Mouse (Mus musculus): ENCODE data around the gene Apoc1. TPM values are rescaled to one million over a fixed set of nuclear protein-coding genes. Genes with fewer than 3 reads are reported as not detected.

Gene Apoc1
- total RNA-seq, 2 experiments from 2014 or later: 3.1 to 3.3 TPM

DNA sequence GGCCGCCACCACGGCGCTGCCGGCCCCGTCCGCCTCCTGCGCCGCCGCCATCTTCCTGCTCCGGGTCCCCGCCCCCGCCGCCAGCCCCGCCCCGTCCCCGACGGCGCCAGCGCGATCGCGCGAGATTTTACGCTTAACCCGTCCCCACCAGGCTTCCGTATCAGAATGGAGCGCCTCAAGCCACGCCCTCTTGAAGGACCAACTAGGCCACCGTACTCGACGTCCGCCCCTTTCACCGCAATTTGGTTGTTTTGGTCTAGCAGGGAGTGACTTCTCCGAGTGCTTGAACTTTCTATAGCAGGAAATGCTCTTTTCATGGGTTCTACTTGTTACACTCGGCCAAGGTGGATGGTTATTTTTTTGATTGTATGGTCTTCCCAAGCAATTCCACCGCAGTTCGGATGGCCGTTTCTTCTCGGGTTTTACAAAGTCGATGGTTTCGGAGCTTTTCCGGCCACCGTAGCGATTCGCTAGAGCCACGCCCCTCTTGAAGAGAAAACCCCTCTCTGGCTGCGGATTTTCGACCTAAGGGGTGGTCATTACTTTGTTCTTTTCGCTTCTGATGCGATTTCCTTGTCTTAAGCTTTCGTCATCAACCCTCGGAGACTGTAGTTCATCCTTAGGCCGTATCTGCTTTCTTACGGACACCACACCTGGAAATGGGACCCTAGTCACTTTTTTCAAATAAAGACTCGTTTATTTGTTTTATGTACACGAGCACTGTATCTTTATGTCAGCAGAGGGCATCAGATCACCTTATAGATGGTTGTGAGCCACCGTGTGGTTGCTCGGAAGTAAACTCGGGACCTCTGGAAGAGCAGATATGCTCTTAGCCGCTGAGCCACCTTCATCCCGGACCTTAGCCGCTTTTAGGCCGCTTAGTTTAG lies 27.3 kb downstream of the Apoc1 start, which contains the start of gene Clptm1:
Gene Clptm1, minus strand, starts transcription at position 79 of the 887 bp plus-strand sequence.
- peak; percentile 96 to 98 for DNase-seq (ENCODE audit: extremely low spot score in 1 of 2, low spot score in 2 of 2)
- intact Hi-C loops (cut with DNase I): no loop called here

DNA sequence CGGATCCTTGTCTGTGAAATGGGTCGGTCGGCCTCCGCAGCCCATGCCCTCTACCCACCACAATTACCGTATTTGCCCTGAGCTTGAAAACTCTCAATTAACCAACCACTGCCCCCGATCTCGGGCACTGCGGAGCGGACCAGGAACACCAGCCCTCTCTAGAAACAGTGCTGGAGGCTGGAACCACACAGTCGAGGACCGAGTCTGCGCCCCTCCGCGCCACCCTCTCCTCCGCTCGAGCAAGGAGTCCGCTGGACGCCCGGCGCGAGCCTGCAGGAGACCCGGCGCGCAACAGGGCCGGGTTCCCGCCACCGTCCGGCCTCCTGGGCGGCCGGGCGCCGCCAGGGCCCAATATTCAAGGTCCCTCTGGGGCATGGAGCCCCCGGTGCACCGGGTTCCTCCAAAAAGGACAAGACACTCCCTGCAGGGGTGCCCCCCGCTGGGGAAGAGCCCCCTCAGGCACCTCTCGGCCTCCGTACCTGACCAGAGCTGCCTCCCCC lies 28.0 kb downstream of the Apoc1 start:
- intact Hi-C loops (cut with DNase I): no loop called here
- DNase-seq (ENCODE audit: extremely low spot score in 1 of 2, low spot score in 2 of 2): peak in 1 of 2 experiments; percentile 23

DNA sequence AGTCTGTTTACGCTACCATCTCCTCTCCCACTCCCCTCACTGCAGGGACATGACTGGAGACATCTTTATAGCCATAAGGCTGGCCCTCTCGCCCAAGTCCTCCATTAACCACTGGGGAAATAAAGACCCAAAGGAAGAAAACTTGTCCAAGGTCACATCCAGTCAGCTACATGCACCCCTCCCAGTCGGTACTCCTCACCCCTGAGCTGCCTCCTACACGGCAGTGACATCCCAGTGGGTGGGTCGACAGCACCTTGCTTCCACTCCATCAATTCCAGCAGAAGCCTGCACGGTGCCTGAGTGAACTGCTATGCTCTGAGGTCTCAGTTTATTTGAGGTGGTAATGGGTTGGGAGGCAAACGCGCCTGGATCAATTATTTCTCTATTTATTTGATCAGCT lies 28.5 kb downstream of the Apoc1 start:
- DNase-seq (ENCODE audit: extremely low spot score in 1 of 2, low spot score in 2 of 2): no peak
- intact Hi-C loops (cut with DNase I): no loop called here

DNA sequence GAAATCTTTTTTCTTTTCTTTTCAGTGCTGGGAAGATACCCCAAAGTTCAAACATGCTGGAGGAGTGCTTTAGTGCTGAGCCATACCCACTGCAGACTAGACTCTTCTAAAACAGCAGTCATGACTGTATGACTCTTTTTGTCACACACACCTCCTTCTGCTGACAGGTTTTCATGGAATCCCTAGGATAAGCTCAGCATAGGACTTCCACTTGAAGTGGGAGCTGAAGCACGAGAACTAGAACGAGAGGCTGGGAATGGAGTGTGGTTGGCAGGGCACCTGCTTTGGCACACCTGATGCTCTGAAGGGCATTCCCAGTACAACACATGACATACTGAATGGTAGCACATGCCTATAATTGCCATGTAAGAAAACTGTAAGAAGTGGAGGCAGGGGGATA lies 39.8 kb downstream of the Apoc1 start:
- intact Hi-C loops (cut with DNase I): loop anchor here (5.0 kb wide), 1 partner anchor 220 kb away; no protein-coding TSS in a partner anchor
- DNase-seq (ENCODE audit: extremely low spot score in 1 of 2, low spot score in 2 of 2): no peak

DNA sequence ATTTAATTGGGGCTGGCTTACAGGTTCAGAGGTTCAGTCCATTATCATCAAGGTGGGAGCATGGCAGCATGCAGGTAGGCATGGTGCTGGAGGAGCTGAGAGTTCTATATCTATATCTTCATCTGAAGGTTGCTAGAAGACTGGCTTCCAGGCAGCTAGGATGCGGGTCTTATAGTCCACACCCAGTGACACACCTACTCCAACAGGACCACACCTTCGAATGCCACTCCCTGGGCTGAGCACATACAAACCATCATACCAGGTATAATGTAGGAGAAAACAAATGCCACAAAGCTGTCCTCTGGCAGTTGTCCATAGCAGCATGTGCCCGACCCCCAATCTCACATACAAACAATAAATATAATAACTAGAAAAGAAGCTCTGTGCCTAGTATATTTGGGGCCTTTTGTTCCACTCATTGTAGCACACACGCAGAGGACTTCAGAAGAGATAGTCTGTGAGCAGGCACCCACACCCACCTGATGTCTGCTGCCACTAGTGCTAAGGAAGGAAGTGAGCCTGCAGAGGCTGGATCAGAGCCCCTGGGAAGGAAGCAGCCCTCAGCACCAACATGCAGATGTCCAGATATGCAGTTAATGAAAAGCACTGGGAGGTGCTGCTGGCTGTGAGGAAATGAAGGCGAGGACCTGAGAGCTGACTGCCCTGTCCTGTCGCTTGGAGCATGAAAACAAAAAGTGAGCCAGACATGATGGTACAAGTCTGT lies 41.2 kb downstream of the Apoc1 start:
- DNase-seq (ENCODE audit: extremely low spot score in 1 of 2, low spot score in 2 of 2): no peak
- intact Hi-C loops (cut with DNase I): loop anchor here (5.0 kb wide), 1 partner anchor 219 kb away; no protein-coding TSS in a partner anchor

DNA sequence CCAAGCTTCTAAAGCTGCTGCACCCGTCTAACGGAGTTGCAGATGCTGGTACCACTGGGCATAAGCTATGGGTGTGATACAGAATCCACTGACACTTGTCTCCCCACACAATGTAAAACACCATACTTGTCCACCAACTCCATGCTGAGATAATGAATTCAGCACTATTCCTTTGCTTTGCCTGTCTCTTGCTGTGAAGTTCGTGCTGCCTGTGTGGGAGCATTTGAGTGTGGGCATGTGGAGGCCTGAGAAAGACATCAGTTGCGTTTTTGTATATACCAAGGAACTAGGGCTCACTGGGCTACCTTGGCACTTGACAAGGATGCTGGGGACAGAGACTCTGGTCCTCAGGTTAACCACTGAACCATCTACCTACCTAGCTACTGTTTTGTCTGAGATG lies 51.2 kb downstream of the Apoc1 start:
- intact Hi-C loops (cut with DNase I): no loop called here
- DNase-seq (ENCODE audit: extremely low spot score in 1 of 2, low spot score in 2 of 2): no peak

Other genes with a start within 250 kb of the Apoc1 start
- gene Mark4, start 233.8 kb downstream of the Apoc1 start, total RNA-seq (2021): 100 to 1,000 TPM; 110 to 115 TPM
- 1 to 10 TPM in 1 of 2 experiments, under 1 TPM in 1; 0.69 to 1.4 TPM for gene Exoc3l2, start 229.3 kb downstream of the Apoc1 start, total RNA-seq (2021)
- gene Bloc1s3, start 184.3 kb downstream of the Apoc1 start, total RNA-seq (2021): 1 to 10 TPM; 7.6 to 7.8 TPM
- gene Trappc6a, start 184.3 kb downstream of the Apoc1 start, total RNA-seq (2021): 10 to 100 TPM; 18.4 to 24.1 TPM
- under 1 TPM; 0.49 to 0.94 TPM for gene Nkpd1, start 174.8 kb downstream of the Apoc1 start, total RNA-seq (2021)
- gene Ppp1r37, start 129.6 kb downstream of the Apoc1 start, total RNA-seq (2021): 10 to 100 TPM; 78.7 to 79.3 TPM
- under 1 TPM; 0.36 to 0.45 TPM for gene Zfp296, start 115.4 kb downstream of the Apoc1 start, total RNA-seq (2021)
- gene Gemin7, start 115.1 kb downstream of the Apoc1 start, total RNA-seq (2021): 10 to 100 TPM; 51.7 to 55.2 TPM
- 10 to 100 TPM; 78.0 to 81.5 TPM for gene Clasrp, start 88.2 kb downstream of the Apoc1 start, total RNA-seq (2021)
- 1 to 10 TPM; 5.9 to 6.5 TPM for gene Relb, start 63.2 kb downstream of the Apoc1 start, total RNA-seq (2021)
- gene Clptm1, start 27.6 kb downstream of the Apoc1 start, total RNA-seq (2021): 100 to 1,000 TPM; 144 to 147 TPM
- gene Apoc2, start 14.7 kb downstream of the Apoc1 start, total RNA-seq (2021): not detected
- not detected for gene Gm44805, start 11.2 kb downstream of the Apoc1 start, total RNA-seq (2021)
- gene Apoc4, start 11.2 kb downstream of the Apoc1 start, total RNA-seq (2021): not detected
- 1,000 to 10,000 TPM; 1,326 to 1,376 TPM for gene Apoe, start 6.5 kb upstream of the Apoc1 start, total RNA-seq (2021)
- 100 to 1,000 TPM; 114 to 118 TPM for gene Tomm40, start 22.8 kb upstream of the Apoc1 start, total RNA-seq (2021)
- gene Nectin2, start 57.8 kb upstream of the Apoc1 start, total RNA-seq (2021): 10 to 100 TPM; 18.9 to 22.0 TPM
- 10 to 100 TPM; 10.3 to 10.9 TPM for gene Bcam, start 78.4 kb upstream of the Apoc1 start, total RNA-seq (2021)
- gene Cblc, start 104.1 kb upstream of the Apoc1 start, total RNA-seq (2021): not detected
- 1 to 10 TPM in 1 of 2 experiments, not detected in 1; 1.0 TPM for gene Bcl3, start 130.1 kb upstream of the Apoc1 start, total RNA-seq (2021)
- gene Gm19345, start 159.3 kb upstream of the Apoc1 start, total RNA-seq (2021): 1 to 10 TPM; 6.3 to 6.7 TPM
- gene Ceacam16, start 168.6 kb upstream of the Apoc1 start, total RNA-seq (2021): not detected
- gene Ceacam19, start 195.3 kb upstream of the Apoc1 start, total RNA-seq (2021): not detected
- 10 to 100 TPM in 1 of 2 experiments, 1 to 10 TPM in 1; 9.8 to 14.1 TPM for gene Pvr, start 228.5 kb upstream of the Apoc1 start, total RNA-seq (2021)

Data from left cerebral cortex, postnatal 10 days (tissue).